Mouse (Mus musculus): ENCODE data around the gene Dnajc19.

The Dnajc19 gene

GRCm38 (mm10) chr3:34028935-34029334, 52.2 kb downstream of the Dnajc19 start:
- DNase-seq: no peak

- DNase-seq: no peak
Measured at GRCm38 (mm10) chr3:34021259-34021828, 59.8 kb downstream of the Dnajc19 start.

GRCm38 (mm10) chr3:34020382-34021258, 60.5 kb downstream of the Dnajc19 start:
- peak; percentile 7 to 10 for DNase-seq

GRCm38 (mm10) chr3:34019540-34020381, 61.4 kb downstream of the Dnajc19 start, which contains the start of gene Fxr1:
Gene Fxr1 (plus strand): TSS chr3:34019943.
- DNase-seq: peak; percentile 70 to 78

GRCm38 (mm10) chr3:34008191-34008590, 72.9 kb downstream of the Dnajc19 start:
- no peak for DNase-seq

GRCm38 (mm10) chr3:34007611-34008010, 73.5 kb downstream of the Dnajc19 start:
- no peak for DNase-seq

GRCm38 (mm10) chr3:34006824-34007223, 74.3 kb downstream of the Dnajc19 start:
- no peak for DNase-seq

- no peak for DNase-seq
Measured at GRCm38 (mm10) chr3:34006301-34006700, 74.8 kb downstream of the Dnajc19 start.
